Mouse (Mus musculus) kidney, embryonic 16.5 days (tissue): ENCODE results near the gene Fat1. TPM values are rescaled to one million over a fixed set of nuclear protein-coding genes. Genes with fewer than 3 reads are reported as not detected.
A peak's percentile ranks its signal among the peaks of the same experiment; 100 is the strongest.

ENCODE experiments used
- ATAC-seq: fragments of 200-750 bp; cut with Nextera tagmentation; 2 replicates; pipeline ENCODE4 v1.8.0; 2017; ENCODE audit warnings: moderate TSS enrichment; ENCODE audit not compliant: low FRiP score, low TSS enrichment
- H3K27ac ChIP-seq: fragments of 300-500 bp; sonication (generic); 2 replicates; pipeline ENCODE4 v1.5.1; 2014; ENCODE audit warnings: low read length
- H3K27me3 ChIP-seq: fragments of 300-500 bp; sonication (generic); 2 replicates; pipeline ENCODE4 v1.6.1; 2014; ENCODE audit warnings: low read length, control low read depth, mixed read lengths; ENCODE audit not compliant: insufficient read depth
- H3K36me3 ChIP-seq: fragments of 300-500 bp; sonication (generic); 2 replicates; pipeline ENCODE4 v1.6.1; 2014; ENCODE audit warnings: low read length, control low read depth, mixed read lengths; ENCODE audit not compliant: insufficient read depth
- H3K4me1 ChIP-seq: fragments of 300-500 bp; sonication (generic); 2 replicates; pipeline ENCODE4 v1.6.1; 2014; ENCODE audit warnings: low read length, control low read depth, mixed read lengths; ENCODE audit not compliant: insufficient read depth
- H3K4me2 ChIP-seq: fragments of 300-500 bp; sonication (generic); replicated peaks from 2 replicates; pipeline ENCODE4 v1.6.1; 2014; ENCODE audit warnings: low read depth, low read length
- H3K4me3 ChIP-seq: fragments of 300-500 bp; sonication (generic); 2 replicates; pipeline ENCODE4 v1.5.1; 2014; ENCODE audit warnings: mild to moderate bottlenecking, low read length
- H3K9ac ChIP-seq: fragments of 300-500 bp; sonication (generic); replicated peaks from 2 replicates; pipeline ENCODE4 v1.6.1; 2014; ENCODE audit warnings: low read length
- H3K9me3 ChIP-seq: fragments of 300-500 bp; sonication (generic); 2 replicates; pipeline ENCODE4 v1.6.1; 2016; ENCODE audit warnings: low read length, control low read depth
- WGBS: fragments of 180-500 bp; shearing (Covaris S2); extraction: QIAGEN DNeasy Blood & Tissue Kit; methylation state at CpG from one replicate; pipeline ENCODE4 v1.1.7; 2014; 5-methylcytosine and 5-hydroxymethylcytosine counted together
- polyA plus RNA-seq: library from polyadenylated mRNA; unstranded; fragments of >200 nt; fragmentation: Nextera tagmentation; extraction: Ambion mirVana; gene quantifications from 2 replicates; pipeline ENCODE4 v1.2.1, GENCODE M21; 2015

Fat1 gene
- polyA plus RNA-seq, 1 experiment from 2014 or later, result 19.9 TPM

- H3K4me3 ChIP-seq, result peak within 1 kb of the TSS; percentile 39
- H3K9ac ChIP-seq, result 0 out of 2 replicates have a peak within 1 kb of the TSS, but pooled peaks have one; percentile 22
- H3K4me2 ChIP-seq, result peak within 1 kb of the TSS; percentile 64
- 6% methylated on average over 29 of the region's 29 CpGs for WGBS
- no peaks in the 10 kb centered on the region for H3K9me3 ChIP-seq
- H3K27me3 ChIP-seq, result 0 out of 2 replicates have a peak, but pooled peaks cover 5% of the 10 kb centered on the region
- H3K36me3 ChIP-seq, result no peaks in the 10 kb centered on the region
- peaks cover 4% of the 10 kb centered on the region for H3K4me1 ChIP-seq
- peak; percentile 96 for ATAC-seq
- H3K27ac ChIP-seq, result no peak within 1 kb of the TSS
These were observed 133.6 kb downstream of the Fat1 start, which contains the start of gene Mtnr1a for GRCm38 (mm10) chr8:45068759-45069386. TSS of gene Mtnr1a (plus strand) at chr8:45069137.

GRCm38 (mm10) chr8:45070949-45071348, 135.7 kb downstream of the Fat1 start:
- H3K36me3 ChIP-seq, result no peaks in the 10 kb centered on the region
- ATAC-seq, result no peak
- H3K27ac ChIP-seq, result no peak overlapping the region
- H3K4me1 ChIP-seq, result peaks cover 4% of the 10 kb centered on the region
- no peak overlapping the region for H3K4me2 ChIP-seq
- WGBS, result 90% methylated on average over 8 of the region's 8 CpGs
- H3K9me3 ChIP-seq, result no peaks in the 10 kb centered on the region
- H3K4me3 ChIP-seq, result no peak overlapping the region
- no peak overlapping the region for H3K9ac ChIP-seq
- 0 out of 2 replicates have a peak, but pooled peaks cover 5% of the 10 kb centered on the region for H3K27me3 ChIP-seq

- no peak overlapping the region for H3K4me2 ChIP-seq
- H3K27ac ChIP-seq, result no peak overlapping the region
- no peak overlapping the region for H3K4me3 ChIP-seq
- no peak overlapping the region for H3K9ac ChIP-seq
- no peak for ATAC-seq
- 90% methylated on average over 3 of the region's 3 CpGs for WGBS
- no peaks in the 10 kb centered on the region for H3K9me3 ChIP-seq
- no peaks in the 10 kb centered on the region for H3K36me3 ChIP-seq
- no peaks in the 10 kb centered on the region for H3K27me3 ChIP-seq
- no peaks in the 10 kb centered on the region for H3K4me1 ChIP-seq
These were observed 145.6 kb downstream of the Fat1 start for GRCm38 (mm10) chr8:45080850-45081249.

GRCm38 (mm10) chr8:45093599-45093998, 158.4 kb downstream of the Fat1 start:
- 67% methylated on average over 3 of the region's 3 CpGs for WGBS
- Histone ChIP-seq H3K4me2 (no peak overlapping the region), H3K4me3 (no peak overlapping the region), H3K27me3 (no peaks in the 10 kb centered on the region), H3K4me1 (no peaks in the 10 kb centered on the region), H3K36me3 (no peaks in the 10 kb centered on the region), H3K9ac (no peak overlapping the region), H3K9me3 (no peaks in the 10 kb centered on the region), H3K27ac (no peak overlapping the region)
- no peak for ATAC-seq

Other genes with a start within 250 kb of the Fat1 start
- gene Mtnr1a, start 133.7 kb downstream of the Fat1 start, polyA plus RNA-seq, result not detected in 2 replicates